Mouse (Mus musculus): ENCODE results near the gene Icos. TPM values are rescaled to one million over a fixed set of nuclear protein-coding genes. Genes with fewer than 3 reads are reported as not detected.

The Icos gene
- polyA plus RNA-seq, 1 experiment from 2014 or later, result 0.05 TPM

DNA sequence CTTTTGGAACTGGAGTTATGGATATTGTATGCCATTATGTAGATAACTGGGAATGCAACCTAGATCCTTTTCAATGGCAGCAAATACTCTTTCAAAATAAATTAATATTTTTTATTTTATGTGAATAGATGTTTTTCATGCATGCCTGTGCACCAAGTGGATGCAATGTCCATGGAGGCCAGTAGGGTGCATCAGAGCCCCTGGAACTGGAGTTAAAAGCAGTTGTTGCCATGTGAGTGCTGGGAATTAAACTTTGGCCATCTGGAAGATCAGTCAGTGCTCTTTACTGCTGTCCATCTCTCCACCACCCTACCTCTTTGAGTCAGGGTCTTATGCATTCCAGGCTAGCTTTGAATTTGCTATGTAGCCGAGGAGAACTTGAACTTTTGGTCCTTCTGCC, 19.4 kb upstream of the Icos start:
- H3K4me1 ChIP-seq (ENCODE audit: control insufficient read depth, insufficient read depth, low read depth, low read length), result no peaks in the 10 kb centered on the region
- H3K4me3 ChIP-seq (ENCODE audit: low read length), result no peak overlapping the region
- no peak overlapping the region for H3K9ac ChIP-seq (ENCODE audit: low read depth, low read length)
- no peaks in the 10 kb centered on the region for H3K36me3 ChIP-seq (ENCODE audit: control insufficient read depth, insufficient read depth, low read length)
- ATAC-seq, result no peak
- H3K27me3 ChIP-seq (replicated peaks; ENCODE audit: control insufficient read depth, insufficient read depth, low read length), result no peaks in the 10 kb centered on the region
- H3K27ac ChIP-seq (ENCODE audit: low read depth, low read length), result no peak overlapping the region
- no peaks in the 10 kb centered on the region for H3K9me3 ChIP-seq (ENCODE audit: control insufficient read depth, low read length)
- no peak overlapping the region for H3K4me2 ChIP-seq (ENCODE audit: low read length)
- 91% methylated on average over 1 of the region's 1 CpGs for WGBS

- Histone ChIP-seq H3K4me1 (ENCODE audit: control insufficient read depth, insufficient read depth, low read depth, low read length) (no peaks in the 10 kb centered on the region), H3K9me3 (ENCODE audit: control insufficient read depth, low read length) (no peaks in the 10 kb centered on the region), H3K4me3 (ENCODE audit: low read length) (no peak overlapping the region), H3K9ac (ENCODE audit: low read depth, low read length) (no peak overlapping the region), H3K27ac (ENCODE audit: low read depth, low read length) (no peak overlapping the region), H3K36me3 (ENCODE audit: control insufficient read depth, insufficient read depth, low read length) (no peaks in the 10 kb centered on the region), H3K4me2 (ENCODE audit: low read length) (no peak overlapping the region), H3K27me3 (replicated peaks; ENCODE audit: control insufficient read depth, insufficient read depth, low read length) (no peaks in the 10 kb centered on the region)
- no peak for ATAC-seq
- whole genome bisulfite sequencing, result 93% methylated on average over 4 of the region's 4 CpGs
Observed at GRCm38 (mm10) chr1:60959246-60959645, 18.5 kb upstream of the Icos start.

DNA sequence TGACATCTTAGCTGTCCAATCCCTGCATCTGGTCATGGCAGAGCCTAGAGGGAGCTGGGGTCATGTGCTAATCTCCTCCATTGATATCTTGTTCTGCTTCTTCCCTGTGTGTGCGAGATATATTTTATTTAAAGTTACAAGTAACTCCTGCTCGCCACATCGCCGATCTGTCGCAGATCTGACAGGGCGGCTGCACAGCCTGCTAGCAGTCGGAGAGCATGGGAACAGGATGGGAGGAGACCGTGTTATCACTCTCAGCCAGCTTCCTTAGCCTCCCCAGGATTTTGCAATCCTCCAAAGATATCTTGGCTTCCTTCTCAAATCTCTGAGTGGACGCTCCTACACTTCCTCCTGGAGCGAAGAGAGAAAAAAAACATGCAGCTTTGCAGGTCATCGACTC, 17.3 kb upstream of the Icos start:
- ATAC-seq, result no peak
- Histone ChIP-seq H3K36me3 (ENCODE audit: control insufficient read depth, insufficient read depth, low read length) (no peaks in the 10 kb centered on the region), H3K27ac (ENCODE audit: low read depth, low read length) (no peak overlapping the region), H3K4me2 (ENCODE audit: low read length) (no peak overlapping the region), H3K9me3 (ENCODE audit: control insufficient read depth, low read length) (no peaks in the 10 kb centered on the region), H3K4me1 (ENCODE audit: control insufficient read depth, insufficient read depth, low read depth, low read length) (no peaks in the 10 kb centered on the region), H3K9ac (ENCODE audit: low read depth, low read length) (no peak overlapping the region), H3K27me3 (replicated peaks; ENCODE audit: control insufficient read depth, insufficient read depth, low read length) (no peaks in the 10 kb centered on the region), H3K4me3 (ENCODE audit: low read length) (no peak overlapping the region)
- WGBS, result 81% methylated on average over 11 of the region's 11 CpGs

DNA sequence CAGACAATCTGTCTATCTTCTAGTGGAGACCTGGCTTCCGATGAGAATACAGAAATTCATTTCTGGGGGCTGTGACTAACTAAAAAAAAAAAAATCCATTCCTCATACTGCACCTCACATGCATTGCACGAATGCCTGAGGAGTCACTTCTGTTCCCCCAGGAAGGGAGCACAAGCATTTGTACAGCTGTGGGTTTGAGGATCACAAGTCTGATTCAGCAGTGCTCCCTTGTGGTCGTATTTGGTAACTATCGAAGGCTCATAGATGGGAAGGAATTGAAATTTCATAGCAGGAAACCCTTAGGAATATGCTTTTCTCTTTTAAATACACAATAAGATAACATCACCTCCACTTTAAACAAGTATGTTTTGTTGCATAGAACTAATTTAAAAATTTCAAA, 16.6 kb upstream of the Icos start:
- Histone ChIP-seq H3K27ac (ENCODE audit: low read depth, low read length) (no peak overlapping the region), H3K4me2 (ENCODE audit: low read length) (no peak overlapping the region), H3K4me1 (ENCODE audit: control insufficient read depth, insufficient read depth, low read depth, low read length) (no peaks in the 10 kb centered on the region), H3K36me3 (ENCODE audit: control insufficient read depth, insufficient read depth, low read length) (no peaks in the 10 kb centered on the region), H3K4me3 (ENCODE audit: low read length) (no peak overlapping the region), H3K27me3 (replicated peaks; ENCODE audit: control insufficient read depth, insufficient read depth, low read length) (no peaks in the 10 kb centered on the region), H3K9me3 (ENCODE audit: control insufficient read depth, low read length) (no peaks in the 10 kb centered on the region), H3K9ac (ENCODE audit: low read depth, low read length) (no peak overlapping the region)
- 26% methylated on average over 4 of the region's 4 CpGs for WGBS
- ATAC-seq, result peak; percentile 73

DNA sequence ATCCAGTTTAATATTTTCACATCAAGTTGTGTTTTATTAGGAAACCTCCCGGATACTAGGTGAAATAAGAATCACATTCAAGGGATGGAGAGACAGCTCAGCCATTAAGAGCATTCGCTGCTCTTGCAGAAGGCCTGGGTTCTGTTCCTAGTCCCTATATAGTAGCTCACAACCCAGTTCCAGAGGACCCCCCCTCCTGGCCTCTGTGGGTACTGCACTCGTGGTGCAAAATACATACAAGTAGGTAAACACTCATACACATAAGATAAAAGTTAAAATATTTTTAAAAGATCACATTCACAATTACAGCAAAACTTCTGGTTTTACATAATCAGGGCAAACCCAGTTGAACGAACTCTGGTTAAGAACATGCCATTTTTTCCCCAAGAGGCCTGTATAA, 15.6 kb upstream of the Icos start:
- no peak for ATAC-seq
- no peak overlapping the region for H3K4me2 ChIP-seq (ENCODE audit: low read length)
- WGBS, result 89% methylated on average over 4 of the region's 4 CpGs

DNA sequence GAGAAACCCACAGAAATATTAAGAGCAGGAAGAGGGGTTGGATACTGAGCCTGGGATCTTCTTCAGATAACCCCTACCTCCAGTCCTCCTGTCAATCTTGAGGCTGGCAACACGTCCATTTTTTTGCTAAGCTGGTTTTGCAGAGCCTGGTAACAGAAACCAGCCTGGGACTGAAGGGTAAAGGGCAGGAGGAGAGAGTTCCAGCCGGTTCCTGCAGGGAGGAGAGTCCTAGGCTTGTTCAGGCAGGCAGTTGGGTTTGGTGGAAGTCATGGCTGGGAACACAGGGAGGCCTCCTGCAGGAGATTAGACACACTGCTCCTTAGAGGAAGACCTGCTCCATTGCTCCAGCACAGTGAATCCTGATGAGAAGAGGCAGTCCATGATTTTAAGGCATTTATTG, 10.2 kb upstream of the Icos start:
- no peak for ATAC-seq
- no peaks in the 10 kb centered on the region for H3K4me1 ChIP-seq (ENCODE audit: control insufficient read depth, insufficient read depth, low read depth, low read length)
- WGBS, result 34% methylated on average over 2 of the region's 2 CpGs

More for the DNA sequence above, 15.6 kb upstream of the Icos start:
- H3K4me3 ChIP-seq (ENCODE audit: low read length), result no peak overlapping the region
- no peaks in the 10 kb centered on the region for H3K4me1 ChIP-seq (ENCODE audit: control insufficient read depth, insufficient read depth, low read depth, low read length)
- H3K9me3 ChIP-seq (ENCODE audit: control insufficient read depth, low read length), result no peaks in the 10 kb centered on the region
- no peaks in the 10 kb centered on the region for H3K36me3 ChIP-seq (ENCODE audit: control insufficient read depth, insufficient read depth, low read length)
- no peak overlapping the region for H3K27ac ChIP-seq (ENCODE audit: low read depth, low read length)
- H3K9ac ChIP-seq (ENCODE audit: low read depth, low read length), result no peak overlapping the region
- no peaks in the 10 kb centered on the region for H3K27me3 ChIP-seq (replicated peaks; ENCODE audit: control insufficient read depth, insufficient read depth, low read length)

DNA sequence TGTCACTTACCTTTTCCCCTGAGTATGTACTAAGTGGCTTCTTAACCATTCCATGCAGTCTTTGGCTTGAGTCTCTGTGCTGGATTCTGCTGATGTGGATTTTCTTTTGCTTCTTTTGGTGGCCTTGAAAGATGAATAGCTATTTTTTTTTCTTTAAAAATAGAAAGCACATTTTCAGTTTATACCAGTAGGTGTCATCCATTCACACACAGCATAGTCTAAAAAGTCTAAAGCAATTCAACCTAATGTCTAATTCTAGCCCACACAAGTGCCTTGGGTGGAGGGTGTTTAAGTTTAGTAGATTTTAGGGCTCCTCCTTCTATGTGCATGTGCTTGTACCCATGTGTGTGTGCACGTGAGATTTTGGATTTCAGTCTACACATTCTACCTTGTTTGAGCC, 6.9 kb upstream of the Icos start:
- no peak overlapping the region for H3K4me2 ChIP-seq (ENCODE audit: low read length)
- H3K27me3 ChIP-seq (replicated peaks; ENCODE audit: control insufficient read depth, insufficient read depth, low read length), result no peaks in the 10 kb centered on the region
- no peak overlapping the region for H3K27ac ChIP-seq (ENCODE audit: low read depth, low read length)
- H3K4me3 ChIP-seq (ENCODE audit: low read length), result no peak overlapping the region
- no peak overlapping the region for H3K9ac ChIP-seq (ENCODE audit: low read depth, low read length)
- no peaks in the 10 kb centered on the region for H3K36me3 ChIP-seq (ENCODE audit: control insufficient read depth, insufficient read depth, low read length)
- 91% methylated on average over 1 of the region's 1 CpGs for WGBS
- ATAC-seq, result no peak
- no peaks in the 10 kb centered on the region for H3K9me3 ChIP-seq (ENCODE audit: control insufficient read depth, low read length)
- no peaks in the 10 kb centered on the region for H3K4me1 ChIP-seq (ENCODE audit: control insufficient read depth, insufficient read depth, low read depth, low read length)

More for the DNA sequence above, 10.2 kb upstream of the Icos start:
- Histone ChIP-seq H3K9ac (ENCODE audit: low read depth, low read length) (no peak overlapping the region), H3K36me3 (ENCODE audit: control insufficient read depth, insufficient read depth, low read length) (no peaks in the 10 kb centered on the region), H3K4me2 (ENCODE audit: low read length) (no peak overlapping the region), H3K4me3 (ENCODE audit: low read length) (no peak overlapping the region), H3K27ac (ENCODE audit: low read depth, low read length) (no peak overlapping the region), H3K27me3 (replicated peaks; ENCODE audit: control insufficient read depth, insufficient read depth, low read length) (no peaks in the 10 kb centered on the region), H3K9me3 (ENCODE audit: control insufficient read depth, low read length) (no peaks in the 10 kb centered on the region)

GRCm38 (mm10) chr1:60974221-60974620, 3.5 kb upstream of the Icos start:
- Histone ChIP-seq H3K4me3 (ENCODE audit: low read length) (no peak overlapping the region), H3K9me3 (ENCODE audit: control insufficient read depth, low read length) (no peaks in the 10 kb centered on the region), H3K4me1 (ENCODE audit: control insufficient read depth, insufficient read depth, low read depth, low read length) (no peaks in the 10 kb centered on the region), H3K36me3 (ENCODE audit: control insufficient read depth, insufficient read depth, low read length) (no peaks in the 10 kb centered on the region), H3K27me3 (replicated peaks; ENCODE audit: control insufficient read depth, insufficient read depth, low read length) (no peaks in the 10 kb centered on the region), H3K27ac (ENCODE audit: low read depth, low read length) (no peak overlapping the region), H3K9ac (ENCODE audit: low read depth, low read length) (no peak overlapping the region), H3K4me2 (ENCODE audit: low read length) (no peak overlapping the region)
- 86% methylated on average over 3 of the region's 3 CpGs for WGBS
- no peak for ATAC-seq

DNA sequence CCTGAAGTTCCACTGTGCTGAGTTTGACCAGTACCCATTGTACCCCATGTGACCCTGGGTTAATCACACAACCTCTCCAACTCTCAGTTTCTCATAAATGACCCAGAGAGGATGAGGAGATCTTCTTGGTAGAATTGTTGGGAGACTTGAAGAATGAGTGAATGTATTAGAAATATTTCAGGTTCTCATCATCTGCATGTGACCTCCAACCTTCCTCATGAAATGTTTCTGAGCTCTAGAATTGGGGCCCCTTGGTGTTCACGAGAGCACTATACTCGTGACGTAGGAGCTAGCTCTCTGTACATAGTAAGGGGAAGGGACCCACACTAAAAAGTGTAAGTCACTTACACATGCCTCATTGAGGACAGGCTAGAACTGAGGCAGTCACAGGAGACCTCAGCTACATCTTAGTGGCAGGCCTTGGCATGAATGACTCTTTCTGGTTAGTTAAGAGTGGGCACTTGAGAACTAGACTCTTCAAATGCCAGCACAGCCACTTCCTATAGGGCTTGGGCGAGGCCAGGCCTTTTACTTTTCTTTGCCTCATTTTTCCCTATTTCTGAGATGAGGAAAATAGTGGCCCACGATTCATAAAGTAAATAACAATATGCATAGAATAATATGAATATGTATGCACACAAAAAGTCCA, 2.0 kb upstream of the Icos start:
- Histone ChIP-seq H3K36me3 (ENCODE audit: control insufficient read depth, insufficient read depth, low read length) (no peaks in the 10 kb centered on the region), H3K27me3 (replicated peaks; ENCODE audit: control insufficient read depth, insufficient read depth, low read length) (no peaks in the 10 kb centered on the region), H3K9me3 (ENCODE audit: control insufficient read depth, low read length) (no peaks in the 10 kb centered on the region), H3K4me3 (ENCODE audit: low read length) (no peak overlapping the region), H3K9ac (ENCODE audit: low read depth, low read length) (no peak overlapping the region), H3K4me1 (ENCODE audit: control insufficient read depth, insufficient read depth, low read depth, low read length) (no peaks in the 10 kb centered on the region), H3K27ac (ENCODE audit: low read depth, low read length) (no peak overlapping the region), H3K4me2 (ENCODE audit: low read length) (no peak overlapping the region)
- ATAC-seq, result no peak
- 89% methylated on average over 5 of the region's 5 CpGs for WGBS
